Mouse (Mus musculus) thymus, postnatal 14 days (tissue): ENCODE measurements around the gene Cdh8.
"Not testable (repeated sequence)": the region's sequence is repeated elsewhere in the genome, so short reads cannot be mapped to it uniquely, and the experiment has no call there.

Experiments used
- DNase-seq: peaks from one replicate; pipeline ENCODE4 v3.0.0; 2021

Cdh8 gene

GRCm38 (mm10) chr8:99267133-99267532 lies 149.1 kb downstream of the Cdh8 start:
- no peak for DNase-seq

DNA sequence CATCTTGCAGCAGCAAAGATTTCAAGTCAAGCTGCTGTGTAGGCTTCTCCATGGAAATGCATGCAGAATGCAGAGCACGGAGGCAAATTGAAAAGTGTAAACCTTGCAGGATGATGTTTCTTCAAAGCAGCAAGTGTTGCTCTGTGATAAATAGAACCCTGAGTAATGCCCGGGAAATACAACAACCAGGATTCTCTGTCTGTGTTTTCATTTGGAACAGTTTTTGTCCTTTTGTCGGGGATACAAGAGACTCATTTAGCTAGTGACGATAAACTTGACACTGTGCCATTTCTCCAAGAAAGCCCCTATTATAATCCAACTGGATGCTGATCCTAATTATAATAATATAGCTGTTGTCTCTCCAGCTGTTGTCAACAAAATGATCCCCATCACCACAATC lies 181.9 kb downstream of the Cdh8 start:
- DNase-seq: no peak

GRCm38 (mm10) chr8:99223697-99224096 lies 192.6 kb downstream of the Cdh8 start:
- no peak for DNase-seq

DNA sequence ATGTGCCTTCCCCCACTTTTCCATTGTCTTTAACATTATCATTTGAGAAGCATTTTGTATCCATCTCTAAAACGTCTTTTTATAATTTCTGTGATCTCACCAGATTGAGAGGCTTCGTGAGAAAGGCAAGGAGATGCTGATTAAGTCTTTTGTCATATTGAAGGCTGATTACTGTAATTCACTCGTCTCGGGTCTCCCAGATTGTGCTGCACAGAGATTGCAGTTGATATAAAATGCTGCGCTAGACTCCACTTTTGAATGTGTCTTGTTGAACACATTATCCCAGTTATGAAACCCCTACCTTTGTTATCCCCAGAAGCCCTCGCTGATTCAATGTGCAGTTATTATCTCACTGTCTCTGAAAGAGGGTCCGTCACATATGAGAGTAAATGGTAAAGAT lies 211.1 kb downstream of the Cdh8 start:
- DNase-seq: no peak

DNA sequence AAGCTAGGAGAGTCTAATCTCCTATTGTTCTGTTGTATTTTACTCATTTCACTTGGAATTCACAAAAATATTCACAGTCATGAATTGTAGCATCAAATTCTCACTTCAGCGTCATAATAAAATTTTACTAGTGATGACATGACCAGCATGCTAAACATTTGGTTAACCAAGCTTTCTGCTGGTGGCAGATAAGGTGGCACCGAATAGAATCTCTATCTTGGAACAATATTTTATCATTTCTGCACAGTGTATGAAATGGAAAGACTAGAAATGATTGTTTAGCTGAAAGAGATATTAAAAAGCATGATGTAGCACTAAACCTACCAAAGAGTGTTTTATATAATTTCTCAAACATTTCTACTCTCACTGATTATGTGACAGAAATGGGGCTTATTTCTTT lies 225.6 kb downstream of the Cdh8 start:
- no peak for DNase-seq

- no peak for DNase-seq
Measured at GRCm38 (mm10) chr8:99186879-99187278, 229.4 kb downstream of the Cdh8 start.

GRCm38 (mm10) chr8:99184186-99184585 lies 232.1 kb downstream of the Cdh8 start:
- DNase-seq: no peak

DNA sequence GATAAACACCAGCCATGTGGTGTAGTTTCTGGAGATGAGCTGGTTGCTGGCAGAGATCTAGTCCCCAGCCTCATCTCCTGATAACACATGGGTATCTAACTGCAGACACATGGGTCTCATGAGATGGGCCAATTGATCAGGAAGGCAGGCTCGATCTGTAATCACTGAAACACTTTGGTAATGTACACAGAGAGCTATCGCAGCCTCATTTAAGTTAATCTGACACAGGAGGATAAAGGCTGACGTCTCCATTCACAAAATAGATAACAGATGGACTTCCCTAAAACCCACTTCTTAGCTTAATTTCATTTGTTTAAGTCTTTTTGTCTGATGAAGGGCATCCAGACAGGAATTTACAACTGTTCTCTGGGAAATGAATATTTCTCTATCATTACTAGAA lies 249.3 kb downstream of the Cdh8 start:
- DNase-seq: no peak

DNA sequence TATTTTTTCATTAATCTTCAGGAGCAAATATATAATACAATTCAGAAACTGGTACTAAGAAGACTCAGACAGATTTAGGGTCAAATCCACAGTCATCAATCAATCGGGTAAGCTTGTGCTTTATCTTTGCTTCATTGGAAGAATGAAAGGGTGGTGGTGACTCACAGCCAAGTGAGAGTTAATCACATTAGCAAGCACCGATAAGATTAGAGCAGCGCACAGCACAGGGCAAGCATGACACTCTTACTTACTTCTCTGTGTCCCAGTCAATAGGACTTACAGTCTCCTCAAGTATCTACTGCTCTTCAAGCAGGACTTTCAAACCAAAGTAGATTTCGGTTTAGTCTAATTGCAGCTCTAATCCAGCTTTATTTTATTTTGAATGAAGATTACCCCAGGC lies 254.6 kb downstream of the Cdh8 start:
- no peak for DNase-seq

DNA sequence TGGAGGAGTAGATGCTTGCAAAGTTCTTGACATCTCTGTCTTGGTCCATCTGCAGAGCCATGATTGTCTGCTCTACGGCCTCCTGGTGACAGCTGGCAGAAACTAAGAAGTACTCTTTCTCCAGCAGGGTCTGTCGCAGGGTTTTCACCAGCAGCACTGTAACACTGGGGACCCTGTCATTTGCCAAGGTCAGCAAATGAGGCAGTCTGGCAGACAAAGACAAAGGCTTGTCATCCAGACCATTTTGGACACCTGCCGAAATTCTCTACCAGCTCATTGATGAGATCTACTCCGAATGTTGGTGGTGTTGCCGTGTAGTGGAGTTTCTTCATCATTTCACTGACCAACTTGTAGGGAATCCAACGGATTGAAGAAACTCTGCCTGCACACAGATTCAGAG lies 270.8 kb downstream of the Cdh8 start:
- no peak for DNase-seq

- DNase-seq: not testable (repeated sequence)
Measured at GRCm38 (mm10) chr8:99144761-99145160, 271.5 kb downstream of the Cdh8 start.

DNA sequence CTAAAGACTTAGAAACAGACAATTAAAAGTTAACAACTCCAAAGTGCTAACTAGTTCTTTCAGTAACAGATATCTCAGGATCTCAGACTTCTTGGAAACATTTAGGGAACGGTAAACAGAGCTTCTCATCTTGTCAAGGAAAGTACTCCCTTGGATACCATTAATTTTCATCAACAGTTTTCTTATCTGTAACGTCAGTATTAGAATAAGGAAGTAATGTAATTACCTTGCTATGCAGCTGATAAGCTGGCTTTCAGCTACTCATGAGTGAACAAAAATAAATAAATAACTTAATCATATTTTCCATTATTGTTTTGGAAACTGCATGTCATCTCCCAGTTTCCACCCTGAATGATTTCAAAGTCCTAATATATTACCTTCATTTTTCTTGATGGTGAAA lies 317.8 kb downstream of the Cdh8 start:
- no peak for DNase-seq

DNA sequence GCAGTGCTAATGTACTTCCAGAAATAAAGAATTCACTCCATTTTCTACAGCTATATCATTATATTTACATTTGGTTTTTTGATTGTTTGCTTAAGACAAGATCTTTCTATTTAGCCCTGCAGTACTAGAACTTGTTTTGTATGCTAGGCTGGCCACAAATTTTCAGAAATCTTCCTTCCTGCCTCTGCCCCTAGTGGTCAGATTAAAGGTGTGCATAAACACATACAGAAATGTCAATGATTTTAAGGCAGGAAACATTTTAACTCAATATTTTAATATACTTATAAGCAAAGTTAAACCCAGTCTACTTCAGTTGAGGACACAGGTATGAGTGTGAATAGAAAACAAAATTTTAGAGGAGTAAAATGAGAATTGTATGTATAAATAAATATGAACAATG lies 364.9 kb downstream of the Cdh8 start:
- no peak for DNase-seq

GRCm38 (mm10) chr8:99048664-99049363 lies 367.5 kb downstream of the Cdh8 start:
- DNase-seq: no peak

DNA sequence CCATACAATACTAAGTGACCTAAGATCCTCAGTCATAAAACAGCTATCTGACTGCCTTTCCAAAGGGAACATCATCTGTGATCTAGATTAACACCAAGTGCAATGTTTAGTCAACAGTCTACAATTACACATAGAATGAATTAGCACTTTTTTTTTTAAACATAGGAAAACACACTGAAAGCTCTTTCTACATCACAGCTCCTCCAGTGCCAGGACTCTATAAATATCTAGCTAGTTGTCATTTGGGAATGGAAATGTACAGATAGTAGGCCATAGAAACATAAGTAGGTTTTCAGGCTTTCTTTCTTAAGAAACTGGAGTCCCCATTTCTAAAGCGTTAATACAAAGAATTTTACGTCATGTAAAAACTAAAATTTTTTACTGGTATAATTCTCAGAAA lies 375.8 kb downstream of the Cdh8 start:
- no peak for DNase-seq

DNA sequence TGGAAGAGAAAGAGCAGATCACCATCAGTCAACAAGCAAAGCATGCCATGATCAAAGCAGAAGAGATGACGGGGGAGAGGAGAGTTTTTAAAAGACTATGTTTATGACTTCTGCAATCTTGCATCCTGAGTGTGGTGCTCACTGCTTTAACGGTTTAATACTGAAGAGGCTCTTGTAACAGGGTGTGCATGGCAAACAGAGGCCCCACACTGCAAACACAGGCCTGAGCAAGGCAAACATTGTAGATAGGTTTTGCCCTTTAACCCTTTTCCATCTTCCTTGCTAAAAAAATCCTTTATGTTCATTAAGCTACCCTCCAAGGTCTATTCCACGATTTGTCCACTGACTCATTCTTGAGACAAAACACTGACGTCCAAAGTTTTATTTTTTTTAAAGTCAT lies 385.2 kb downstream of the Cdh8 start:
- DNase-seq: no peak
